Mouse (Mus musculus): Measurements from ENCODE around the gene Ppa1. TPM values are rescaled to one million over a fixed set of nuclear protein-coding genes. Genes with fewer than 3 reads are reported as not detected.
"Not testable (repeated sequence)": the region's sequence is repeated elsewhere in the genome, so short reads cannot be mapped to it uniquely, and the experiment has no call there.

Ppa1 gene
- polyA plus RNA-seq, 2 experiments = 119 to 161 TPM

DNA sequence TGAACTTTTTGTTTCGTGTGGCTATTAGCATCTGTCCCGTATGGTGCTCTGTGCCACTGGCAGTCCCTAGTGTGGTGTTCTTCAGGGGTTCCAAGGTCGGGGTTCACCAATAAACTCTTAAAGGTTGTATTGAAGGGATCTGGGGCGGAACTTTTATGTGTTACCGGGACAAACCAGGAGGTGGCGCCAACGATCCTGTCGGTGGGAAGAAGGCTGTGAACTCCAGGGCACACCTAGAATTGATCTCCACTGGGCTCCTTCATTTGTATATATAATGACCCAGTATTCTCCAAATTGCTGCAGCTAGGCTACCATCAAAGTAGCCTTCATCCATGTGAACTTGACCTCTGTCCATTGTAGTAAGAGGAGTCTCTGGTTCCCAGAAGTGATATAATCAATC is 42.5 kb upstream of the Ppa1 start:
- no peaks in the 10 kb centered on the region for H3K36me3 ChIP-seq (ENCODE audit: control insufficient read depth, insufficient read depth, low read length)
- H3K4me3 ChIP-seq (replicated peaks; ENCODE audit: low read length) = no peak overlapping the region
- DNase-seq (ENCODE audit: low spot score) (peak; percentile 35), ATAC-seq (ENCODE audit: low FRiP score, low read depth) (no peak)
- H3K4me2 ChIP-seq (replicated peaks; ENCODE audit: low read depth, low read length, severe bottlenecking) = no peak overlapping the region
- WGBS = 19% methylated on average over 8 of the region's 8 CpGs
- no peaks in the 10 kb centered on the region for H3K27me3 ChIP-seq (ENCODE audit: control insufficient read depth, insufficient read depth, low read length)
- no peak overlapping the region for H3K27ac ChIP-seq (replicated peaks; ENCODE audit: low read depth, low read length)
- no peak for TF ChIP-seq POLR2A (IDR thresholded peaks at IDR 0.05; ENCODE audit: borderline replicate concordance, extremely low read depth, insufficient read depth, insufficient read length)
- no peak overlapping the region for H3K9ac ChIP-seq (ENCODE audit: low read depth, low read length, severe bottlenecking)
- H3K9me3 ChIP-seq (ENCODE audit: control insufficient read depth, low read length) = no peaks in the 10 kb centered on the region; the same call in 1 of the 2 replicates
- H3K4me1 ChIP-seq (ENCODE audit: control insufficient read depth, insufficient read depth, low read length) = no peaks in the 10 kb centered on the region

DNA sequence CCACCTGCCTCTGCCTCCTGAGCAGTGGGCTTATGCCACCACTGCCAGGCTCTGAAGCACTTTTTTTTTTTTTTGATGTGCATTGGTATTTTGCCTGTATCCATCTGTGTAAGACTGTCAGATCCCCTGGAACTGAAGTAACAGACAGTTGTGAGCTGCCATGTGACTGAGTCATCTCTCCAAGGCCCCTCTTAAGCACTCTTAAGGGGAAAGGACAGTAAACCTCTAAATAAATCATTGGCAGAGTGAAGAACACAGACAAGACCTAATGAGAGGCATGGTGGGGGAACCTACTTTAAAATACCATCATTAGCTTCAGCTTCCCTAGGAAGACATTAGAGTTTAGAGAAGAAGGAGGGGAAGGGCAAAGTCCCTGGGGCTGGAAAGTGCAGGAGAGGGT is 40.1 kb upstream of the Ppa1 start:
- ATAC-seq (ENCODE audit: low FRiP score, low read depth) (no peak), DNase-seq (ENCODE audit: low spot score) (no peak)
- H3K9me3 ChIP-seq (ENCODE audit: control insufficient read depth, low read length) = no peaks in the 10 kb centered on the region
- no peak overlapping the region for H3K4me3 ChIP-seq (replicated peaks; ENCODE audit: low read length)
- H3K36me3 ChIP-seq (ENCODE audit: control insufficient read depth, insufficient read depth, low read length) = no peaks in the 10 kb centered on the region
- no peak overlapping the region for H3K9ac ChIP-seq (ENCODE audit: low read depth, low read length, severe bottlenecking)
- no peak for TF ChIP-seq POLR2A (IDR thresholded peaks at IDR 0.05; ENCODE audit: borderline replicate concordance, extremely low read depth, insufficient read depth, insufficient read length)
- no peaks in the 10 kb centered on the region for H3K27me3 ChIP-seq (ENCODE audit: control insufficient read depth, insufficient read depth, low read length)
- H3K27ac ChIP-seq (replicated peaks; ENCODE audit: low read depth, low read length) = no peak overlapping the region
- no peaks in the 10 kb centered on the region for H3K4me1 ChIP-seq (ENCODE audit: control insufficient read depth, insufficient read depth, low read length)
- H3K4me2 ChIP-seq (replicated peaks; ENCODE audit: low read depth, low read length, severe bottlenecking) = no peak overlapping the region

- whole genome bisulfite sequencing = 35% methylated on average over 8 of the region's 8 CpGs
- Histone ChIP-seq H3K27ac (replicated peaks; ENCODE audit: low read depth, low read length) (no peak overlapping the region), H3K9me3 (ENCODE audit: control insufficient read depth, low read length) (no peaks in the 10 kb centered on the region), H3K4me1 (ENCODE audit: control insufficient read depth, insufficient read depth, low read length) (no peaks in the 10 kb centered on the region), H3K36me3 (ENCODE audit: control insufficient read depth, insufficient read depth, low read length) (no peaks in the 10 kb centered on the region), H3K9ac (ENCODE audit: low read depth, low read length, severe bottlenecking) (no peak overlapping the region), H3K4me3 (replicated peaks; ENCODE audit: low read length) (no peak overlapping the region), H3K27me3 (ENCODE audit: control insufficient read depth, insufficient read depth, low read length) (no peaks in the 10 kb centered on the region), H3K4me2 (replicated peaks; ENCODE audit: low read depth, low read length, severe bottlenecking) (no peak overlapping the region)
- no peak for TF ChIP-seq POLR2A (IDR thresholded peaks at IDR 0.05; ENCODE audit: borderline replicate concordance, extremely low read depth, insufficient read depth, insufficient read length)
- peak; percentile 59 for DNase-seq (ENCODE audit: low spot score)
- ATAC-seq (ENCODE audit: low FRiP score, low read depth) = peak; percentile 86
Observed at GRCm38 (mm10) chr10:61610650-61611235, 37.6 kb upstream of the Ppa1 start.

- Histone ChIP-seq H3K4me3 (replicated peaks; ENCODE audit: low read length) (no peak overlapping the region), H3K4me2 (replicated peaks; ENCODE audit: low read depth, low read length, severe bottlenecking) (no peak overlapping the region), H3K36me3 (ENCODE audit: control insufficient read depth, insufficient read depth, low read length) (no peaks in the 10 kb centered on the region), H3K4me1 (ENCODE audit: control insufficient read depth, insufficient read depth, low read length) (no peaks in the 10 kb centered on the region), H3K9me3 (ENCODE audit: control insufficient read depth, low read length) (no peaks in the 10 kb centered on the region), H3K27me3 (ENCODE audit: control insufficient read depth, insufficient read depth, low read length) (no peaks in the 10 kb centered on the region), H3K9ac (ENCODE audit: low read depth, low read length, severe bottlenecking) (no peak overlapping the region), H3K27ac (replicated peaks; ENCODE audit: low read depth, low read length) (no peak overlapping the region)
- no peak for TF ChIP-seq POLR2A (IDR thresholded peaks at IDR 0.05; ENCODE audit: borderline replicate concordance, extremely low read depth, insufficient read depth, insufficient read length)
- DNase-seq (ENCODE audit: low spot score) (no peak), ATAC-seq (ENCODE audit: low FRiP score, low read depth) (no peak)
- WGBS = 88% methylated on average over 7 of the region's 7 CpGs
Observed at GRCm38 (mm10) chr10:61614311-61614710, 34.0 kb upstream of the Ppa1 start.

- Histone ChIP-seq H3K4me3 (replicated peaks; ENCODE audit: low read length) (no peak overlapping the region), H3K27ac (replicated peaks; ENCODE audit: low read depth, low read length) (no peak overlapping the region), H3K36me3 (ENCODE audit: control insufficient read depth, insufficient read depth, low read length) (no peaks in the 10 kb centered on the region), H3K9me3 (ENCODE audit: control insufficient read depth, low read length) (no peaks in the 10 kb centered on the region), H3K9ac (ENCODE audit: low read depth, low read length, severe bottlenecking) (no peak overlapping the region), H3K27me3 (ENCODE audit: control insufficient read depth, insufficient read depth, low read length) (no peaks in the 10 kb centered on the region), H3K4me1 (ENCODE audit: control insufficient read depth, insufficient read depth, low read length) (no peaks in the 10 kb centered on the region), H3K4me2 (replicated peaks; ENCODE audit: low read depth, low read length, severe bottlenecking) (no peak overlapping the region)
- TF ChIP-seq POLR2A (IDR thresholded peaks at IDR 0.05; ENCODE audit: borderline replicate concordance, extremely low read depth, insufficient read depth, insufficient read length) = no peak
- WGBS = 82% methylated on average over 2 of the region's 2 CpGs
- DNase-seq (ENCODE audit: low spot score) = no peak
- no peak for ATAC-seq (ENCODE audit: low FRiP score, low read depth)
Observed at GRCm38 (mm10) chr10:61618528-61618927, 29.8 kb upstream of the Ppa1 start.

DNA sequence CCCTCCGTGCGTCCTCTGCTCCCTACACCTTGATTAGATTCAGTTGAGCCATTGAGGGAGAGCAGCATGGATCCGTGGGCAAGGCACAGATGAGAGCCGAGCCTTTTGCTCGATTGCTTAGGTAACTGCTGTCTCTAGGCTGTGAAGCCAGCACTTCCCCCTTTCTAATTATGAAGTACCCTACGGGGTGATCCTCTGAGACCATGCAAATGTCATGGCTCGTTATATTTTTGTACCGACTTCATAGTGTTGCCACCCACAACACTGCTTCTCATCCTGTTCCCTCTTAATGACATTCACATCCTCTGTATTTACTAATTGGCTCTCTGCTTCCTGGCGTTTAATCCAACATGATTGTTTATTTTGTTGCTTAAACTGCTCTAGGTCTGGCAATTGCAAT is 26.7 kb upstream of the Ppa1 start:
- WGBS = 29% methylated on average over 9 of the region's 9 CpGs
- ATAC-seq (ENCODE audit: low FRiP score, low read depth) (no peak), DNase-seq (ENCODE audit: low spot score) (no peak)
- no peak for TF ChIP-seq POLR2A (IDR thresholded peaks at IDR 0.05; ENCODE audit: borderline replicate concordance, extremely low read depth, insufficient read depth, insufficient read length)
- Histone ChIP-seq H3K27ac (replicated peaks; ENCODE audit: low read depth, low read length) (no peak overlapping the region), H3K4me1 (ENCODE audit: control insufficient read depth, insufficient read depth, low read length) (peaks cover 4% of the 10 kb centered on the region), H3K4me3 (replicated peaks; ENCODE audit: low read length) (no peak overlapping the region), H3K27me3 (ENCODE audit: control insufficient read depth, insufficient read depth, low read length) (peaks cover 23% of the 10 kb centered on the region), H3K36me3 (ENCODE audit: control insufficient read depth, insufficient read depth, low read length) (no peaks in the 10 kb centered on the region), H3K4me2 (replicated peaks; ENCODE audit: low read depth, low read length, severe bottlenecking) (no peak overlapping the region), H3K9ac (ENCODE audit: low read depth, low read length, severe bottlenecking) (no peak overlapping the region), H3K9me3 (ENCODE audit: control insufficient read depth, low read length) (no peaks in the 10 kb centered on the region)

DNA sequence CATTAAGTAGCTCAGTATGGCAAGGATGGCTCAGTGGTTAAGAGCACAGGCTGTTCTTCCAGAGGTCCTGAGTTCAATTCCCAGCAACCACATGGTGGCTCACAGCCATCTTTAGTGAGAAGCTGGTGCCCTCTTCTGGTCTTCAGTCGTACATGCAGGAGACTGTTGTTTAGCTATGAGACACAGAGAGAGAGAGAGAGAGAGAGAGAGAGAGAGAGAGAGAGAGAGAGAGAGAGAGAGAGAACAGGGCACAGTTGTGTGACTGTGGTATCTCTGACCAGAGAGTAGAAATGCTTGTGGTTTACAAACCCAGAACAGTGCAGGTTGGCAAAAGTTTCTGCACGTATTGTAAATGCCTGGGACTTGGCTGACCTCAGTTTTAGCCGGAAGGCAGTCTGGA is 24.5 kb upstream of the Ppa1 start:
- WGBS = 55% methylated on average over 3 of the region's 3 CpGs
- ATAC-seq (ENCODE audit: low FRiP score, low read depth) = not testable (repeated sequence)

More for the DNA sequence above, 24.5 kb upstream of the Ppa1 start:
- not testable (repeated sequence) for H3K27ac ChIP-seq (replicated peaks; ENCODE audit: low read depth, low read length); H3K4me1 ChIP-seq (ENCODE audit: control insufficient read depth, insufficient read depth, low read length); H3K9ac ChIP-seq (ENCODE audit: low read depth, low read length, severe bottlenecking); H3K4me3 ChIP-seq (replicated peaks; ENCODE audit: low read length); H3K9me3 ChIP-seq (ENCODE audit: control insufficient read depth, low read length); H3K4me2 ChIP-seq (replicated peaks; ENCODE audit: low read depth, low read length, severe bottlenecking); DNase-seq (ENCODE audit: low spot score); H3K36me3 ChIP-seq (ENCODE audit: control insufficient read depth, insufficient read depth, low read length)
- peaks cover 23% of the 10 kb centered on the region for H3K27me3 ChIP-seq (ENCODE audit: control insufficient read depth, insufficient read depth, low read length)

All from limb, embryonic 14.5 days (tissue).